Mouse (Mus musculus) gastrocnemius, adult 18-20 months (tissue): ENCODE results near the gene Slc5a10. TPM values are rescaled to one million over a fixed set of nuclear protein-coding genes. Genes with fewer than 3 reads are reported as not detected.

Experiments
- total RNA-seq, 2 experiments: library from RNA; stranded (reverse); gene quantifications; 2 replicates each; pipeline ENCODE4 v1.2.3; 2021

Gene Slc5a10
- total RNA-seq, 2 experiments from 2014 or later = not detected

Other genes with a start within 250 kb of the Slc5a10 start
- 1 to 10 TPM; 6.5 to 7.4 TPM for gene Mfap4, start 235.4 kb downstream of the Slc5a10 start, total RNA-seq
- gene Mapk7, start 226.4 kb downstream of the Slc5a10 start, total RNA-seq = 1 to 10 TPM; 3.5 to 4.1 TPM
- 1 to 10 TPM; 3.8 to 4.0 TPM for gene B9d1, start 215.7 kb downstream of the Slc5a10 start, total RNA-seq
- gene Epn2, start 141.1 kb downstream of the Slc5a10 start, total RNA-seq = 10 to 100 TPM; 23.2 to 25.1 TPM
- gene Grap, start 67.6 kb downstream of the Slc5a10 start, total RNA-seq = 1 to 10 TPM; 2.0 to 2.7 TPM
- gene Fam83g, start 36.7 kb downstream of the Slc5a10 start, total RNA-seq = 1 to 10 TPM in 1 of 2 experiments, under 1 TPM in 1; 0.57 to 1.1 TPM
- 1 to 10 TPM; 4.6 to 5.0 TPM for gene Prpsap2, start 41.3 kb upstream of the Slc5a10 start, total RNA-seq
- gene Ulk2, start 134.2 kb upstream of the Slc5a10 start, total RNA-seq = 10 to 100 TPM; 75.4 to 75.8 TPM
- 1 to 10 TPM; 7.6 to 9.0 TPM for gene Akap10, start 209.4 kb upstream of the Slc5a10 start, total RNA-seq
- gene Specc1, start 235.9 kb upstream of the Slc5a10 start, total RNA-seq = 1 to 10 TPM in 1 of 2 experiments, under 1 TPM in 1; 0.98 to 2.3 TPM